Mouse (Mus musculus) limb, embryonic 13.5 days (tissue): ENCODE measurements around the gene Sall1. TPM values are rescaled to one million over a fixed set of nuclear protein-coding genes. Genes with fewer than 3 reads are reported as not detected.

ENCODE experiments used
- microRNA-seq: library from miRNA; unstranded; fragments of <30 nt; microRNA quantifications from one replicate; pipeline ENCODE4, GENCODE M21; 2016
- polyA plus RNA-seq: library from polyadenylated mRNA; unstranded; fragments of >200 nt; fragmentation: Nextera tagmentation; extraction: Ambion mirVana; gene quantifications from 2 replicates; pipeline ENCODE4 v1.2.1, GENCODE M21; 2015

Gene Sall1
- polyA plus RNA-seq, 1 experiment from 2014 or later, result 13.2 TPM

Small RNA genes within 50 kb of the gene (microRNA-seq; reads per million reads assigned to microRNA genes)
- gene Mir8110, result not detected
